Mouse (Mus musculus) forebrain, embryonic 15.5 days (tissue): ENCODE measurements around the gene Aip. TPM values are rescaled to one million over a fixed set of nuclear protein-coding genes. Genes with fewer than 3 reads are reported as not detected.

Source experiments
- ATAC-seq: fragments of 200-750 bp; cut with Nextera tagmentation; replicated peaks from 2 replicates; pipeline ENCODE4 v1.8.0; 2017; ENCODE audit warnings: mild to moderate bottlenecking, moderate TSS enrichment, moderate library complexity
- H3K27ac ChIP-seq: fragments of 300-500 bp; sonication (generic); replicated peaks from 2 replicates; pipeline ENCODE4 v1.5.1; 2015; ENCODE audit warnings: mild to moderate bottlenecking, inconsistent platforms
- H3K27me3 ChIP-seq: fragments of 300-500 bp; sonication (generic); 2 replicates; pipeline ENCODE4 v1.6.1; 2015; ENCODE audit warnings: inconsistent platforms
- H3K36me3 ChIP-seq: fragments of 300-500 bp; sonication (generic); 2 replicates; pipeline ENCODE4 v1.6.1; 2015; ENCODE audit warnings: mild to moderate bottlenecking, inconsistent platforms
- H3K4me1 ChIP-seq: fragments of 300-500 bp; sonication (generic); 2 replicates; pipeline ENCODE4 v1.6.1; 2015; ENCODE audit warnings: inconsistent platforms
- H3K4me2 ChIP-seq: fragments of 300-500 bp; sonication (generic); replicated peaks from 2 replicates; pipeline ENCODE4 v1.6.1; 2015; ENCODE audit warnings: mild to moderate bottlenecking, inconsistent platforms
- H3K4me3 ChIP-seq: fragments of 300-500 bp; sonication (generic); 2 replicates; pipeline ENCODE4 v1.5.1; 2015; ENCODE audit warnings: mild to moderate bottlenecking, inconsistent platforms
- H3K9ac ChIP-seq: fragments of 300-500 bp; sonication (generic); replicated peaks from 2 replicates; pipeline ENCODE4 v1.6.1; 2015; ENCODE audit warnings: mild to moderate bottlenecking, inconsistent platforms
- H3K9me3 ChIP-seq: fragments of 300-500 bp; sonication (generic); 2 replicates; pipeline ENCODE4 v1.6.1; 2016; ENCODE audit warnings: inconsistent platforms
- WGBS: fragments of 180-500 bp; shearing (Covaris S2); methylation state at CpG from one replicate; pipeline ENCODE4 v1.1.7; 2015; ENCODE audit warnings: mixed read lengths; 5-methylcytosine and 5-hydroxymethylcytosine counted together
- polyA plus RNA-seq: library from polyadenylated mRNA; unstranded; fragments of >200 nt; fragmentation: Nextera tagmentation; extraction: Ambion mirVana; gene quantifications from 2 replicates; pipeline ENCODE4 v1.2.1, GENCODE M21; 2015

The Aip gene
- polyA plus RNA-seq, 1 experiment from 2014 or later, result 90.1 TPM

DNA sequence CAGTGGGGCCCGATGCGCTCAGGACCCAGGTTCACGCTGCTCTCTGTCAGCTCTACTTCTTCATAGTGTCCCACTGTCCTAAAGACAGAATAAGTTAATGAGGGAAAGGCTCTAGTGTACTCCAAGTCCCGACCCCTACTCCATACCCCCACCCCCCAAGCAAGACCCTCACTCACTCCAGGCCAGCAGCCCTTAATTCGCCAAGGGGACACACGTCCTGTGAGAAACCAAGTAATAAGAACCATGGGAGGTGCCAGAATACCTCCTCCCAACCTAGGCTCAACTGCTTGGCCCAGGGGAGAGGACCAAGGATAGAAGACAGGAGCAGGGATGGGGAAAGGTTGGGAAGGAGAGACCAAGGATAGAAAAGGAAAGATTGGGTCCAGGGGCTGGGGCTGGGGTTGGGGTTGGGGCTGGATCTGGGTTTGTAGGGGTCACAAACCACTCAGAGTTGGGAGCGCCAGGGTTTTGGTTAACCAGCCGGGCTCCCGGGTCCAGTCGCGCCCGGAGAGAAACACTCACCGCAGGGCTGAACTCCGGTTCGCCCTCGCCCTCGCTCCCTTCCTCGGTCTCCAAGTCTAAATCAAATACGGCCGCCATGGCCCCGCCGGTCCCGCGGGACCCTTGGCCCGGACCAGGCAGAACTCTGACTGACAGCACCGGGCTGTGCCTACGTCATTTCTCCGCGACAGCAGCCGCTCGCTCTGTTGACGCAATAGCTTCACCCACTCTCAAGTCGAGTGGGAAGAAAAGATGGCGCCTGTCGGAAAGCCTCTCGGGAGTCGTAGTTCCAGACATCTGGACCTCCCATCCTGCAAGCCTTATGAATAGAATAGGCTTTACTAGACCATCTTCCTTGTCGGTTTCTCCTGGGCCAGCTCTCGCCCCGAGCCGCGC, 37.2 kb upstream of the Aip start, which contains the start of gene Rps6kb2:
Gene Rps6kb2 (minus strand): TSS at position 709 of the 897 bp plus-strand sequence.
- Histone ChIP-seq H3K4me2 (peak within 1 kb of the TSS; percentile 92), H3K4me1 (peaks cover 14% of the 10 kb centered on the region), H3K9me3 (no peaks in the 10 kb centered on the region), H3K9ac (peak within 1 kb of the TSS; percentile 72), H3K27ac (peak within 1 kb of the TSS; percentile 81), H3K36me3 (peaks cover 32% of the 10 kb centered on the region), H3K4me3 (peak within 1 kb of the TSS; percentile 75), H3K27me3 (no peaks in the 10 kb centered on the region)
- ATAC-seq, result peak; percentile 93
- whole genome bisulfite sequencing, result 7% methylated on average over 42 of the region's 42 CpGs

DNA sequence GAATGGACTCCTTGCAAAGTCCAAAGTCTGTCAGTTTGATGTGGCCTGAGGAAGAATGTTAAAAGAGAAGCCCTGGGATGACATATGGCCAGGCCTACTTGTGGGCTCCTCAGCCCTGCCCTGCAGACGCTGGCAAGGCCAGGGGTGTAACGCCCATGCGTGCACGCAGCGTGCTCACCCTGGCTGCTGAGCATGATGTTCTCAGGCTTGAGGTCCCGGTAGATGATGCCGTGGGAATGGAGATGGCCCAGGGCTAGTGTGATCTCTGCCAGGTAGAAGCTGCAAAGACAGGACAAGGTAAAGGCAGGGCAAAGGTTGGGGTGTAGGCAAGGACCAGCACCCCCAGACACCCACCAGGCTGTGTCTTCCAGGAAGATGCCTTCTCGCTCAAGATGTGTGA, 33.4 kb upstream of the Aip start:
- Histone ChIP-seq H3K4me1 (peaks cover 14% of the 10 kb centered on the region), H3K27ac (no peak overlapping the region), H3K36me3 (peaks cover 50% of the 10 kb centered on the region), H3K9me3 (no peaks in the 10 kb centered on the region), H3K4me3 (no peak overlapping the region), H3K27me3 (no peaks in the 10 kb centered on the region), H3K9ac (no peak overlapping the region), H3K4me2 (no peak overlapping the region)
- ATAC-seq, result no peak
- WGBS, result 98% methylated on average over 8 of the region's 8 CpGs

DNA sequence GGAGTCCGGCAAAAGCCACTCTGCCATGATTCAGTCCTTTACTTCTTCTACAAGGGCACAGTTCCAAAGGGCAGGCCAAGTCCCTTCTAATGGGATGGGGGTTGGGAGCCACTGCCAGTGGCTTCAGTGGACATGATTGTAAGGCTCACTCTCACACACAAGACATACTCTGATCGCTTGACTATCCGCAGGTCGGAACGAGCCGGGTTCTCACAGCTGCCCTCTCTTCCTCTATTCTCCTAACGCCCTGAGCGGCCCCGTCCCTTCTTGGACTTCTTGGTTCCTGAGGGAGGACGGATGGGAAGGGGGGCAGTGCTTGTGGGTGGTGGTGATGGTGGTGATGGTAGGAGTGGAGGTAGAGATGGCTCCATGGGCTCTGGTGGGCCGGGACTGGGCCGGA, 31.1 kb upstream of the Aip start:
- Histone ChIP-seq H3K9ac (no peak overlapping the region), H3K4me2 (no peak overlapping the region), H3K9me3 (no peaks in the 10 kb centered on the region), H3K27ac (no peak overlapping the region), H3K4me3 (no peak overlapping the region), H3K36me3 (peaks cover 50% of the 10 kb centered on the region), H3K27me3 (no peaks in the 10 kb centered on the region), H3K4me1 (no peaks in the 10 kb centered on the region)
- 92% methylated on average over 12 of the region's 12 CpGs for WGBS
- no peak for ATAC-seq

DNA sequence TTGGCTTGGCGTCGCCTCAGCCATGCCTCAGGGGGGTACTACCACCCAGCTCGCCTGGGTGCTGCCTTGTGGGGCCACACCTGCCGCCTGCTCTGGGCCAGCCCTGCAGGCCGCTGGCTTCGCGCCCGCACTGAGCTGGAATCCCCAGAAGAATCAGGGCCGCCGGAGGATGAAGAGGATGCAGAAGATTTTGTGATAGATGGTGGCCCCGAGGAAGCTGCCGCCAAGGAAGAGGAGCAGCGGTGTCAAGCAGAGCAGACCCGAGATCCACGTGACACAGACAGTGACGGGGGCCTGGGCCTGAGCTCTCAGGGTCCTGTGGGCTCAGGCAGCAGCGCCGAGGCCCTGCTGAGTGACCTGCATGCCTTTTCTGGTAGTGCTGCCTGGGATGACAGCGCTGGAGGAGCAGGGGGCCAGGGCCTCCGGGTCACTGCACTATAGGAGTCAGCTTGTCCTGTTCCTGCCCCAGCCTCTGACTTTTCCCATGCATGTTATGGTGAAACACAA, 30.5 kb upstream of the Aip start:
- H3K4me2 ChIP-seq, result no peak overlapping the region
- H3K9me3 ChIP-seq, result no peaks in the 10 kb centered on the region
- H3K4me3 ChIP-seq, result no peak overlapping the region
- no peak for ATAC-seq
- H3K4me1 ChIP-seq, result no peaks in the 10 kb centered on the region
- H3K36me3 ChIP-seq, result peaks cover 48% of the 10 kb centered on the region
- WGBS, result 68% methylated on average over 20 of the region's 20 CpGs
- no peak overlapping the region for H3K27ac ChIP-seq
- no peak overlapping the region for H3K9ac ChIP-seq
- no peaks in the 10 kb centered on the region for H3K27me3 ChIP-seq

DNA sequence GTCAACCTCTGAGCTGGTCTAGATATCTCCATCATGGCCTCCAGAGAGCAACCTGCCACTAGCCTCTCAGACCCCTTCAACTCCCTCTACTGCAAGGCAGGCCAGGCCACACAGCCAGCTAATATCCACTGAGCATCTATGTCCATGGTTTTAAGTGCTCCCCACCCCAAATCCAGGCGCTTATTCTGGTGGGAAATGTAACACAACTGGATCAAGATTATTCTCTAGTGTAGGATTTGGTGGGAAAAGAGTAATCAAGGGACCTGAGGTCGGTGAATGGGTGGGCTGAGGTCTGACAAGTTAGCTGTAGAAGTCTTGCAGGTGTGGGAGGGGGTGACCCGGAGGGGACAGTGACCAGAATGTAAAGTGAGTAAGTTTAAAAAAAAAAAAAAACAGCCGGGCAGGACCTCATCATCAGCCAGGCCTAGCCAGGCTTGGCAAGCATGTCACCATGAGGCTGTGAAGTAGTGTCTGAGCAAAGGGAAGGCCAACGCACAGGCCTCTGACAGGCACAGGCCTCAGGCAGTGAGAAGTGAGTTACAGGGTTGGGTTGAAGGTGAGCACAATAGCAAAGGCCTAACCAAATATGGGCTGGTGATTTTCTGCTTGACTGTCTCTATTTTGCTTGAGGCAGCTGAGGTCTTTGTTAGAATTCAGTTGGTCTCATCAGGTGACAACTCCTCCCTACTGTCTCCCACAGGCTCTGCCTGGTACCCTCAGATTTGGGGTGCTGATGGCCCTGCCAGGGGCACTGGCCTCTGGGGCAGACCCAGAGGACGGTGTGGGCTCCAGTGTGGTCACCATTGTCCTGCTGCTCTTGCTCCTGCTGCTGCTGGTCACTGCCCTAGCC, 29.8 kb upstream of the Aip start:
- no peak overlapping the region for H3K4me2 ChIP-seq
- no peak overlapping the region for H3K4me3 ChIP-seq
- ATAC-seq, result no peak
- H3K27me3 ChIP-seq, result no peaks in the 10 kb centered on the region
- H3K9me3 ChIP-seq, result no peaks in the 10 kb centered on the region
- 71% methylated on average over 6 of the region's 6 CpGs for WGBS
- no peak overlapping the region; the same call in 1 of the 2 replicates for H3K27ac ChIP-seq
- no peak overlapping the region for H3K9ac ChIP-seq
- no peaks in the 10 kb centered on the region for H3K4me1 ChIP-seq
- H3K36me3 ChIP-seq, result peaks cover 45% of the 10 kb centered on the region

DNA sequence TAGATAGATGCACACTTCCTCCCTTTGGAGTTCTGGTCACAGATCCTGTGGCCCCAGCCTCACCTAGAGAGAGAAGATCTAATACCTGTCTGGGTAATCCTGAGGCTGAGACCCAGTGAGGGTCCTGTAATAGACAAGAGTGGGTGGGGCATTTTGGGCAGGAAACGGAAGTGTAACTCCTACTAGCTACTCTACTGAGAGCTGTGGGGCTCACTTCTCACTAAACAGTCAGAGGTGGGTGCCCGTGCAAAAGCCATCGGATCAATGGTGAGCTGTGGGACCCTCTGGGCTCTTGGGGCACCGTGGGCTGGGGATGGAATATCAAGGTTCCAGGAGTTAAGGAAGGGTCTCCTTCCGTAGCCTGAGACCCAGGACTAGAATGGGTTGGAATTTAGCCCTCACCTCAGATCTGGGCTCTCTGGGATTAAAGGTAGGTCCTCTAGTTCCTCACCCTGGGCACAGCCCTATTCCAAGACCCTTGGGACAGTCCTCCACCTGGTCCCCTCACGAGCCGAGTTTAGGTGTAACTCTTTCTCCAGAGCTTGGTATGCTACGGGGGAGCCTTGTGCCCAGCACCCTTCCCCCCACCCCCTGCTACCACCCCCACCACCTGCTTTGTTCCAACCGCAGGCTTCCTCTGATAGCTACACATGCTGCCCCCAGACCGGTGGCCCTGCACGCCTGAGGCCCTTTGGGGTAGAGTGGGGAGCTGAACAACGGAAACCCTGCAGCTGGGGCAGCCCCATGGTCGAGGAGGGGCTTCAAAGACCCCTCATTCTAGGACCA, 29.0 kb upstream of the Aip start:
- H3K9me3 ChIP-seq, result no peaks in the 10 kb centered on the region
- no peaks in the 10 kb centered on the region for H3K27me3 ChIP-seq
- no peak overlapping the region for H3K27ac ChIP-seq
- no peak overlapping the region for H3K9ac ChIP-seq
- H3K4me2 ChIP-seq, result no peak overlapping the region
- peaks cover 41% of the 10 kb centered on the region for H3K36me3 ChIP-seq
- ATAC-seq, result no peak
- peaks cover 7% of the 10 kb centered on the region for H3K4me1 ChIP-seq
- H3K4me3 ChIP-seq, result no peak overlapping the region
- 84% methylated on average over 13 of the region's 13 CpGs for WGBS

DNA sequence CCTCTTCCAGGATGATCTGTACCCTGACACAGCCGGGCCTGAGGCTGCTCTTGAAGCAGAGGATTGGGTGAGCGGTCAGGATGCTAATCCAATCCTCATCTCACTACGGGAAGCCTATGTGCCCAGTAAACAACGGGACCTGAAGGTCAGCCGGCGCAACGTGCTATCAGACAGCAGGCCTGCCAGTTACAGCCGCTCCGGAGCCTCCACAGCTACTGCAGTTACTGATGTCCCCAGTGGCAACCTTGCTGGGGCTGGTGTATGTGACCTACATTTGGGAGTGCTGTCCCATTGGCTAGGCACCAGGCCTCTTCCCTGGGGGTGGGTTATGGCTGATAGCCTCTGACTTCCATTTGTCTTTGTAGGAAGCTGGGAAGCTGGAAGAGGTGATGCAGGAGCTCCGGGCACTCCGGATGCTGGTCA, 27.6 kb upstream of the Aip start, which contains the start of gene Ptprcap:
Gene Ptprcap (plus strand): TSS at position 373 of the 423 bp plus-strand sequence.
- no peaks in the 10 kb centered on the region for H3K9me3 ChIP-seq
- peaks cover 27% of the 10 kb centered on the region for H3K36me3 ChIP-seq
- H3K4me2 ChIP-seq, result no peak within 1 kb of the TSS
- no peak for ATAC-seq
- H3K4me1 ChIP-seq, result peaks cover 16% of the 10 kb centered on the region
- H3K4me3 ChIP-seq, result no peak within 1 kb of the TSS
- WGBS, result 80% methylated on average over 11 of the region's 11 CpGs
- no peak within 1 kb of the TSS for H3K27ac ChIP-seq
- H3K9ac ChIP-seq, result no peak within 1 kb of the TSS
- H3K27me3 ChIP-seq, result no peaks in the 10 kb centered on the region

DNA sequence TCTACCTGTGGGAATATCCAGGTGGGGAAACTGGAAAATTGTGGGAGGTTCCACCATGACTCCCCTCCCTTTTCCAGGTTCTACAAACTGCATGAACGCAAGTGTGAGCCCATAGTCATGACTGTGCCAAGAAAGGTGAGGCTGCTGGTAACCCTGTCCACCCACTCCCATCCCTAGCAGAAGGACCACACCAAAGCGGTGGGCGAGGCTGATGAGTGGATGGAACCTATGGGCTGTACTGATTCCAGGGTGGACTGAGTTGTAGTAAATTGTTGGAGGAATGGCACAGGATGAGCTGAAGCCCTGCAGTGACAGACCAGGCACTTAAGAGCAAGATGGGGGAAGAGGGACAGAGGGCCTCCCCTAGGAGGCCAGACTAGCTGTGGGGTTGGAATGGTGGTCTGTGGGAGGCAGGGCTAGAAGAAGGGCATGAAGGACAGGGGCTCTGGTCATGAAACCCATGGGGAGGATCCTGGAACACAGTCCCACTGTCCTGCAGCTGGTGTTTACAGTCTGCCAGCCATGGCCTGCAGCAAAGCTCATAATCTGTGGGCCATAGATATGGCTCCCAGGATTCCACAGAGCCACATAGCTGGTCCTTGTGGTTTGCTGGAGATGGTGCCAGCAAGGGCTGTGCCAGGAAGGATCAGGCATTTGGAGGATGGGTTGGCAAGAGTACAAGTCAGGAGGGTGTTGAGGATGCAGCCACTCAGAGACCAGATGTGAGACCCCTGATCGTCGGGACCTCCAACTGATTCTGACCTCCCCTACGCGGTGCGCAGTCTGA, 27.0 kb upstream of the Aip start:
- no peak overlapping the region for H3K4me3 ChIP-seq
- 93% methylated on average over 8 of the region's 8 CpGs for WGBS
- peaks cover 22% of the 10 kb centered on the region for H3K4me1 ChIP-seq
- no peaks in the 10 kb centered on the region for H3K27me3 ChIP-seq
- H3K9me3 ChIP-seq, result no peaks in the 10 kb centered on the region
- H3K9ac ChIP-seq, result no peak overlapping the region
- no peak overlapping the region for H3K27ac ChIP-seq
- no peak for ATAC-seq
- no peak overlapping the region for H3K4me2 ChIP-seq
- peaks cover 21% of the 10 kb centered on the region for H3K36me3 ChIP-seq

DNA sequence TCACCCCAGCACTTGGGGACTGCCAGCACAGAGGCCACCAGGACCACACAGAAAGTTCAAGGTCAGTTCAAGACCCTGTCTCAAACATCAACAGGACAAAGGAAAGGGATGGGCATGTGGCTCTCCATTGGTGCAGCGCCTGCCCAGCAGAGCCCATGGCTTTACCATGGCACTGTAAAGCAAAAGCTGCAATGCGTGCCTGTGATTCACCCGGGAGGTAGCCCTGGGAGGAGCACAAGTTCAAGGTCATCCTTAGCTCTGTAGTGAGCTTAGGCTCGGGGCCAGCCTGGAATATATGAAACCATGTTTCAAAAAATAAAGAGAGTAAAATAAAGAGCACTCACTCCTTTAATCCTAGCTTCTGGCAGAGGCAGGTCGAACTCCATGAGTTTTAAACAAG, 26.2 kb upstream of the Aip start:
- H3K27me3 ChIP-seq, result no peaks in the 10 kb centered on the region
- 91% methylated on average over 5 of the region's 5 CpGs for whole genome bisulfite sequencing
- H3K4me3 ChIP-seq, result no peak overlapping the region
- H3K27ac ChIP-seq, result no peak overlapping the region
- no peaks in the 10 kb centered on the region for H3K9me3 ChIP-seq
- H3K36me3 ChIP-seq, result peaks cover 14% of the 10 kb centered on the region
- ATAC-seq, result no peak
- H3K9ac ChIP-seq, result no peak overlapping the region
- no peak overlapping the region for H3K4me2 ChIP-seq
- peaks cover 24% of the 10 kb centered on the region for H3K4me1 ChIP-seq

DNA sequence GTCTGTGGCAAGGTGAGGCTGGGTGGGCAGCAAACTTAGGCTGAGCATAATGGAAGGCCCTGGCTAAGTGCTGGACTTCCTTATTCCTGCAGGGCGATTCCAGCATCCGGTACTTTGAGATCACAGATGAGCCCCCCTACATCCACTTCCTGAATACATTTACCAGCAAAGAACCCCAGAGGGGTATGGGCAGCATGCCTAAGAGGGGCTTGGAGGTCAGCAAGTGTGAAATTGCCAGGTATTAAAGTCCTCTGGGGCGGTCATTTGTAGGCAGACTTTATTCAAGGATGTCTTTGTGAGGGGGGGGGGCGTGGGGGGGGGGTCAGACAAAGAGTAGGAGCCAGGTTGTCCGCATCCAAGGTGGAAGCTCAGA, 25.8 kb upstream of the Aip start:
- Histone ChIP-seq H3K4me1 (peaks cover 24% of the 10 kb centered on the region), H3K9me3 (no peaks in the 10 kb centered on the region), H3K27ac (no peak overlapping the region), H3K4me2 (no peak overlapping the region), H3K36me3 (peaks cover 10% of the 10 kb centered on the region), H3K9ac (no peak overlapping the region), H3K4me3 (no peak overlapping the region), H3K27me3 (no peaks in the 10 kb centered on the region)
- WGBS, result 60% methylated on average over 5 of the region's 5 CpGs
- ATAC-seq, result no peak
